Mouse (Mus musculus) midbrain, embryonic 14.5 days (tissue): Measurements from ENCODE around the gene Tex26. TPM values are rescaled to one million over a fixed set of nuclear protein-coding genes. Genes with fewer than 3 reads are reported as not detected.

Experiments
- ATAC-seq: fragments of 200-750 bp; cut with Nextera tagmentation; 2 replicates; pipeline ENCODE4 v1.8.0; 2017; ENCODE audit warnings: moderate number of reproducible peaks, moderate library complexity; ENCODE audit not compliant: low FRiP score, low TSS enrichment
- DNase-seq: peaks from one replicate; pipeline ENCODE4 v3.0.0-alpha.2; 2015
- H3K27ac ChIP-seq: fragments of 300-500 bp; sonication (generic); replicated peaks from 2 replicates; pipeline ENCODE4 v1.5.1; 2014; ENCODE audit warnings: mild to moderate bottlenecking, low read depth, low read length, moderate library complexity
- H3K27me3 ChIP-seq: fragments of 300-500 bp; sonication (generic); 2 replicates; pipeline ENCODE4 v1.6.1; 2014; ENCODE audit warnings: low read length, control low read depth, mixed read lengths; ENCODE audit not compliant: control insufficient read depth, insufficient read depth
- H3K36me3 ChIP-seq: fragments of 300-500 bp; sonication (generic); 2 replicates; pipeline ENCODE4 v1.6.1; 2014; ENCODE audit warnings: low read length, control low read depth; ENCODE audit not compliant: control insufficient read depth, insufficient read depth
- H3K4me1 ChIP-seq: fragments of 300-500 bp; sonication (generic); 2 replicates; pipeline ENCODE4 v1.6.1; 2014; ENCODE audit warnings: mild to moderate bottlenecking, antibody characterized with exemption, low read length, control low read depth; ENCODE audit not compliant: control insufficient read depth, insufficient read depth
- H3K4me2 ChIP-seq: fragments of 300-500 bp; sonication (generic); 2 replicates; pipeline ENCODE4 v1.6.1; 2014; ENCODE audit warnings: mild to moderate bottlenecking, low read length, moderate library complexity
- H3K4me3 ChIP-seq: fragments of 300-500 bp; sonication (generic); replicated peaks from 2 replicates; pipeline ENCODE4 v1.5.1; 2014; ENCODE audit warnings: low read depth, low read length
- H3K9ac ChIP-seq: fragments of 300-500 bp; sonication (generic); replicated peaks from 2 replicates; pipeline ENCODE4 v1.6.1; 2014; ENCODE audit warnings: mild to moderate bottlenecking, low read length, moderate library complexity
- H3K9me3 ChIP-seq: fragments of 300-500 bp; sonication (generic); 2 replicates; pipeline ENCODE4 v1.6.1; 2016; ENCODE audit warnings: low read length, control low read depth, mixed read lengths; ENCODE audit not compliant: control insufficient read depth
- WGBS: fragments of 180-500 bp; shearing (Covaris S2); extraction: QIAGEN DNeasy Blood & Tissue Kit; methylation state at CpG from one replicate; pipeline ENCODE4 v1.1.7; 2014; 5-methylcytosine and 5-hydroxymethylcytosine counted together
- polyA plus RNA-seq: library from polyadenylated mRNA; unstranded; fragments of >200 nt; fragmentation: Nextera tagmentation; extraction: Ambion mirVana; gene quantifications from 2 replicates; pipeline ENCODE4 v1.2.1, GENCODE M21; 2014

Tex26 gene
- polyA plus RNA-seq, 1 experiment from 2014 or later: 1.00 TPM

GRCm38 (mm10) chr5:149428347-149428746 lies 11.1 kb upstream of the Tex26 start:
- no peak overlapping the region for H3K9ac ChIP-seq
- 4% methylated on average over 6 of the region's 6 CpGs for WGBS
- H3K9me3 ChIP-seq: no peaks in the 10 kb centered on the region
- H3K4me2 ChIP-seq: 0 out of 2 replicates have a peak overlapping the region, but pooled peaks have one; percentile 6
- ATAC-seq (peak; percentile 85; the same call in 1 of the 2 replicates), DNase-seq (peak; percentile 73)
- no peaks in the 10 kb centered on the region for H3K36me3 ChIP-seq
- H3K27ac ChIP-seq: peak overlapping the region; percentile 77
- no peak overlapping the region for H3K4me3 ChIP-seq
- H3K4me1 ChIP-seq: peaks cover 16% of the 10 kb centered on the region; the same call in 1 of the 2 replicates
- H3K27me3 ChIP-seq: no peaks in the 10 kb centered on the region

GRCm38 (mm10) chr5:149428810-149429255 lies 10.6 kb upstream of the Tex26 start:
- WGBS: 32% methylated on average over 2 of the region's 2 CpGs
- Histone ChIP-seq H3K9me3 (no peaks in the 10 kb centered on the region), H3K4me3 (no peak overlapping the region), H3K4me2 (no peak overlapping the region), H3K36me3 (no peaks in the 10 kb centered on the region), H3K9ac (no peak overlapping the region), H3K27ac (peak overlapping the region; percentile 77), H3K4me1 (peaks cover 16% of the 10 kb centered on the region; the same call in 1 of the 2 replicates), H3K27me3 (no peaks in the 10 kb centered on the region)
- ATAC-seq: peak; percentile 27; the same call in 1 of the 2 replicates
- DNase-seq: peak; percentile 73

- 82% methylated on average over 4 of the region's 4 CpGs for WGBS
- Histone ChIP-seq H3K4me1 (peaks cover 16% of the 10 kb centered on the region; the same call in 1 of the 2 replicates), H3K4me3 (no peak overlapping the region), H3K27ac (0 out of 2 replicates have a peak overlapping the region, but pooled peaks have one; percentile 77), H3K36me3 (no peaks in the 10 kb centered on the region), H3K4me2 (no peak overlapping the region), H3K9ac (no peak overlapping the region), H3K27me3 (no peaks in the 10 kb centered on the region), H3K9me3 (no peaks in the 10 kb centered on the region)
- DNase-seq (no peak), ATAC-seq (no peak)
Observed at GRCm38 (mm10) chr5:149429541-149429940, 9.9 kb upstream of the Tex26 start.

GRCm38 (mm10) chr5:149430943-149431342 lies 8.5 kb upstream of the Tex26 start:
- Histone ChIP-seq H3K27ac (no peak overlapping the region), H3K9me3 (no peaks in the 10 kb centered on the region), H3K27me3 (no peaks in the 10 kb centered on the region), H3K4me3 (no peak overlapping the region), H3K9ac (no peak overlapping the region), H3K4me1 (peaks cover 16% of the 10 kb centered on the region; the same call in 1 of the 2 replicates), H3K4me2 (no peak overlapping the region), H3K36me3 (no peaks in the 10 kb centered on the region)
- 90% methylated on average over 3 of the region's 3 CpGs for WGBS
- no peak for DNase-seq
- ATAC-seq: no peak

GRCm38 (mm10) chr5:149433618-149434017 lies 5.8 kb upstream of the Tex26 start:
- no peak overlapping the region for H3K4me2 ChIP-seq
- DNase-seq (no peak), ATAC-seq (no peak)
- H3K27me3 ChIP-seq: no peaks in the 10 kb centered on the region
- 78% methylated on average over 7 of the region's 7 CpGs for WGBS
- H3K27ac ChIP-seq: no peak overlapping the region
- H3K9ac ChIP-seq: no peak overlapping the region
- no peak overlapping the region for H3K4me3 ChIP-seq
- peaks cover 6% of the 10 kb centered on the region; the same call in 1 of the 2 replicates for H3K4me1 ChIP-seq
- H3K36me3 ChIP-seq: no peaks in the 10 kb centered on the region
- H3K9me3 ChIP-seq: no peaks in the 10 kb centered on the region

GRCm38 (mm10) chr5:149434141-149434690 lies 5.2 kb upstream of the Tex26 start:
- H3K9me3 ChIP-seq: no peaks in the 10 kb centered on the region
- H3K4me2 ChIP-seq: no peak overlapping the region
- H3K27me3 ChIP-seq: no peaks in the 10 kb centered on the region
- peaks cover 5% of the 10 kb centered on the region for H3K4me1 ChIP-seq
- H3K27ac ChIP-seq: no peak overlapping the region
- DNase-seq (no peak), ATAC-seq (no peak)
- 30% methylated on average over 9 of the region's 9 CpGs for WGBS
- no peak overlapping the region for H3K4me3 ChIP-seq
- no peaks in the 10 kb centered on the region for H3K36me3 ChIP-seq
- no peak overlapping the region for H3K9ac ChIP-seq

- 82% methylated on average over 3 of the region's 3 CpGs for WGBS
- ATAC-seq: no peak
- Histone ChIP-seq H3K4me3 (no peak overlapping the region), H3K27ac (no peak overlapping the region), H3K4me1 (peaks cover 21% of the 10 kb centered on the region), H3K9me3 (no peaks in the 10 kb centered on the region), H3K4me2 (no peak overlapping the region), H3K9ac (no peak overlapping the region), H3K36me3 (no peaks in the 10 kb centered on the region), H3K27me3 (no peaks in the 10 kb centered on the region)
- no peak for DNase-seq
Observed at GRCm38 (mm10) chr5:149436541-149436940, 2.9 kb upstream of the Tex26 start.

- H3K4me1 ChIP-seq: peaks cover 27% of the 10 kb centered on the region
- H3K9me3 ChIP-seq: no peaks in the 10 kb centered on the region
- no peaks in the 10 kb centered on the region for H3K27me3 ChIP-seq
- no peak overlapping the region for H3K4me2 ChIP-seq
- no peak overlapping the region for H3K9ac ChIP-seq
- H3K4me3 ChIP-seq: no peak overlapping the region
- WGBS: 79% methylated on average over 6 of the region's 6 CpGs
- H3K36me3 ChIP-seq: no peaks in the 10 kb centered on the region
- H3K27ac ChIP-seq: no peak overlapping the region
- DNase-seq (no peak), ATAC-seq (no peak)
Observed at GRCm38 (mm10) chr5:149437150-149437549, 2.3 kb upstream of the Tex26 start.

- Histone ChIP-seq H3K27me3 (no peaks in the 10 kb centered on the region), H3K4me1 (peaks cover 32% of the 10 kb centered on the region), H3K4me2 (peak overlapping the region; percentile 70), H3K27ac (peak overlapping the region; percentile 96), H3K36me3 (no peaks in the 10 kb centered on the region), H3K9ac (peak overlapping the region; percentile 52), H3K4me3 (peak overlapping the region; percentile 39), H3K9me3 (no peaks in the 10 kb centered on the region)
- ATAC-seq: peak; percentile 84
- peak; percentile 87 for DNase-seq
- WGBS: 0% methylated on average over 18 of the region's 18 CpGs
Observed at GRCm38 (mm10) chr5:149440180-149440573, 717 bp downstream of the Tex26 start.
